Mouse (Mus musculus) spleen, adult 10 weeks (tissue): ENCODE results near the gene Tbc1d9. TPM values are rescaled to one million over a fixed set of nuclear protein-coding genes. Genes with fewer than 3 reads are reported as not detected.

Experiments used
- polyA plus RNA-seq: library from polyadenylated mRNA; stranded (reverse); fragments of 350-450 nt; fragmentation: Illumina TruSeq; extraction: RNeasy Lipid Tissue Mini Kit (QIAGEN cat#74804); gene quantifications from one replicate; pipeline ENCODE4 v1.2.3, GENCODE M21; 2015; ENCODE audit warnings: low replicate concordance; ENCODE audit not compliant: insufficient read depth

Gene Tbc1d9
- polyA plus RNA-seq, result 32.6 TPM

GRCm38 (mm10) chr8:83165235-83165930 is at the start of gene Tbc1d9:
TSS of gene Tbc1d9 (plus strand) at chr8:83165352.

GRCm38 (mm10) chr8:83165931-83166867 is 1.0 kb downstream of the Tbc1d9 start, which contains the start of gene Gm10645:
TSS of gene Gm10645 (minus strand) at chr8:83166170.

GRCm38 (mm10) chr8:83290176-83290575 is 125.0 kb downstream of the Tbc1d9 start, which contains the start of gene Ucp1:
TSS of gene Ucp1 (plus strand) at chr8:83290352.

Other genes starting within 250 kb of the Tbc1d9 start
- gene Gm10645, start 818 bp downstream of the Tbc1d9 start, polyA plus RNA-seq, result 0.37 TPM
- gene Ucp1, start 125.0 kb downstream of the Tbc1d9 start, polyA plus RNA-seq, result not detected
- 25.2 TPM for gene Elmod2, start 167.1 kb downstream of the Tbc1d9 start, polyA plus RNA-seq
- gene Mgat4d, start 183.1 kb downstream of the Tbc1d9 start, polyA plus RNA-seq, result not detected
- gene Clgn, start 224.5 kb downstream of the Tbc1d9 start, polyA plus RNA-seq, result 0.15 TPM